Mouse (Mus musculus) forebrain, embryonic 16.5 days (tissue): ENCODE measurements around the gene Fgfr2. TPM values are rescaled to one million over a fixed set of nuclear protein-coding genes. Genes with fewer than 3 reads are reported as not detected.

ENCODE experiments used
- ATAC-seq: fragments of 200-750 bp; cut with Nextera tagmentation; 2 replicates; pipeline ENCODE4 v1.8.0; 2017; ENCODE audit warnings: mild to moderate bottlenecking, moderate library complexity
- H3K27ac ChIP-seq: fragments of 300-500 bp; sonication (generic); 2 replicates; pipeline ENCODE4 v1.5.1; 2014; ENCODE audit warnings: low read length, control low read depth
- H3K27me3 ChIP-seq: fragments of 300-500 bp; sonication (generic); replicated peaks from 2 replicates; pipeline ENCODE4 v1.6.1; 2014; ENCODE audit warnings: low read length; ENCODE audit not compliant: control insufficient read depth, insufficient read depth
- H3K36me3 ChIP-seq: fragments of 300-500 bp; sonication (generic); 2 replicates; pipeline ENCODE4 v1.6.1; 2014; ENCODE audit not compliant: control insufficient read depth, insufficient read depth
- H3K4me1 ChIP-seq: fragments of 300-500 bp; sonication (generic); replicated peaks from 2 replicates; pipeline ENCODE4 v1.6.1; 2014; ENCODE audit warnings: low read length; ENCODE audit not compliant: control insufficient read depth, insufficient read depth
- H3K4me2 ChIP-seq: fragments of 300-500 bp; sonication (generic); 2 replicates; pipeline ENCODE4 v1.6.1; 2014; ENCODE audit warnings: mild to moderate bottlenecking, low read length, control low read depth
- H3K4me3 ChIP-seq: fragments of 300-500 bp; sonication (generic); replicated peaks from 2 replicates; pipeline ENCODE4 v1.5.1; 2014; ENCODE audit warnings: mild to moderate bottlenecking, low read length, control low read depth
- H3K9ac ChIP-seq: fragments of 300-500 bp; sonication (generic); replicated peaks from 2 replicates; pipeline ENCODE4 v1.6.1; 2014; ENCODE audit warnings: low read depth, low read length, control low read depth
- H3K9me3 ChIP-seq: fragments of 300-500 bp; sonication (generic); 2 replicates; pipeline ENCODE4 v1.6.1; 2016; ENCODE audit warnings: low read length; ENCODE audit not compliant: control insufficient read depth
- WGBS: fragments of 180-500 bp; shearing (Covaris S2); extraction: QIAGEN DNeasy Blood & Tissue Kit; methylation state at CpG from one replicate; pipeline ENCODE4 v1.1.7; 2014; 5-methylcytosine and 5-hydroxymethylcytosine counted together
- polyA plus RNA-seq: library from polyadenylated mRNA; unstranded; fragments of >200 nt; fragmentation: Nextera tagmentation; extraction: Ambion mirVana; gene quantifications from 2 replicates; pipeline ENCODE4 v1.2.1, GENCODE M21; 2015

Gene Fgfr2
- polyA plus RNA-seq, 1 experiment from 2014 or later, result 39.2 TPM

- no peaks in the 10 kb centered on the region for H3K36me3 ChIP-seq
- no peak overlapping the region for H3K27ac ChIP-seq
- H3K4me2 ChIP-seq, result no peak overlapping the region
- no peaks in the 10 kb centered on the region for H3K27me3 ChIP-seq
- WGBS, result 54% methylated on average over 15 of the region's 15 CpGs
- H3K4me1 ChIP-seq, result peaks cover 11% of the 10 kb centered on the region
- H3K4me3 ChIP-seq, result no peak overlapping the region
- H3K9me3 ChIP-seq, result no peaks in the 10 kb centered on the region
- H3K9ac ChIP-seq, result no peak overlapping the region
- ATAC-seq, result no peak
Measured at GRCm38 (mm10) chr7:130325983-130326433, 2797.1 kb downstream of the Fgfr2 start.

DNA sequence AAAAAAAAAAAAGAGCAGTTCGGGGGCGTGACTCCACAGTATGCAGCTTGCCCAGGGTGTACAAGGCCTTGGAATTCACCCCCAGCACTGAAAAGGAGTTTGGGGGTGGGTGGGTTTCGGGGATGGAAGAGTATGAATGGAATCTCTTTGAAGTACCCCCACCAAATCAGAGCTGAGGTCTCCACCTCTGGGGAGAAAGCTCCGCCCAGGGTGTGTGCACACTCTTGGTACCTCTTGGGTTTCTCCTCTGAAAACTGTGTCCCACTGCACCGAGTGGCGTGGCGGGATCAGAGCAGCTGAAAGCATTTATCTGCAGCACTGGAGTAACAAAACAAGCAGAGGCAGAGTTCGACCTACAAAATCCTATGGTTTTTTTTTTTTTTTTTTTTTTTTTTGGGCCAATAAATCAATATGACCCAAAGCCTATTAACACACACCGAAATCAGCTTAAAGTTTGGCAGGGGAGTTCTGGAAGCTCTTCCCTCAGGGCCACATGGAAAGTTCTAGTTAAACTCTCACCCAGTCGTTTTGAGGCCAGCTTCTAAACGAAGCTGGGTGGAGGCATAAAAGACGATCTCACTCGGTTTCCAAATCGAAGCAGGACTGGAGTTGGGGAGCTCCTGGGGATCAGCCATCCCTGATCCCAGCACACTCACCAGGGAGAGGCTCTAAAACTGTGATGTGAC lies 2798.3 kb downstream of the Fgfr2 start:
- Histone ChIP-seq H3K27me3 (no peaks in the 10 kb centered on the region), H3K4me1 (peaks cover 16% of the 10 kb centered on the region), H3K9me3 (no peaks in the 10 kb centered on the region), H3K36me3 (no peaks in the 10 kb centered on the region), H3K4me3 (no peak overlapping the region), H3K27ac (no peak overlapping the region), H3K9ac (no peak overlapping the region), H3K4me2 (no peak overlapping the region)
- 68% methylated on average over 14 of the region's 14 CpGs for WGBS
- no peak for ATAC-seq

GRCm38 (mm10) chr7:130323766-130324165 lies 2799.4 kb downstream of the Fgfr2 start:
- no peak overlapping the region for H3K9ac ChIP-seq
- no peak overlapping the region for H3K27ac ChIP-seq
- H3K9me3 ChIP-seq, result no peaks in the 10 kb centered on the region
- 88% methylated on average over 4 of the region's 4 CpGs for WGBS
- H3K4me3 ChIP-seq, result no peak overlapping the region
- H3K36me3 ChIP-seq, result no peaks in the 10 kb centered on the region
- no peak overlapping the region for H3K4me2 ChIP-seq
- peaks cover 20% of the 10 kb centered on the region for H3K4me1 ChIP-seq
- no peak for ATAC-seq
- no peaks in the 10 kb centered on the region for H3K27me3 ChIP-seq

DNA sequence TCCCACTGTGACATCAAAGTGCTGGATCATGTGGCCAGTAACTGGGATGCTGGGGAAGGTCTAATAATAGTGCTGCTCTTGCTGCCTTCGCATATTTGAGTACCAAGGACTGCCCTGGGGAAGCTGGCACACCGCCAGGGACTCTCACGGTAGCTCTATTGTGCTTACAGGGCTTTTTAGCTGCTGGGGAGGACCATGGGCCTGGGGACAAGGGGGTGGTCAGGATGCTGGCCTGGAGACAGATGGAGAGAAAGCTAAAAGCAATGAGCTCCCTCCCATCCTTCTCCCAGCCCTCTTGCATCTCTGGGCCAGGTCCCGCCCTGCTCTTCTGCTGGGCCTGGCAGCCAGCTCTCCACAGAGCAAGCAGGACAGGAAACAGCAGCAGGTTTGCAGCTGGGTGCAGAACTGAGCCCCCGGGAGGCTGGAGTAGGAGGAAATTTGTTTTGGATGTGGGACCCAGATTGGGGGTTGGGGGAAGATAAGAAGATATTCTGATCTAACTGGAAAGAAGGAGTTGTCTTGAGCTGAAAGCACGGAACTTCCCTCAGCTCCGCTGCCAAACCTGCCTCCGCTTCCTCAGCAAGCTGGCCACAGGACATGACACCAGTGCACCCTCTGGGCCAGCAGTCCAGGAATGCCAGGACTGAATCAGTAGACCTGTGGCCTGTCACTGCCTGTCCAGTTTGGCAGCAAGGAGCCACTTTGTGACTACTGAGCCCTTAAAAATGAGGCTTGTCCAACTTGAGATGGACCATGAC lies 2803.2 kb downstream of the Fgfr2 start:
- no peaks in the 10 kb centered on the region for H3K27me3 ChIP-seq

DNA sequence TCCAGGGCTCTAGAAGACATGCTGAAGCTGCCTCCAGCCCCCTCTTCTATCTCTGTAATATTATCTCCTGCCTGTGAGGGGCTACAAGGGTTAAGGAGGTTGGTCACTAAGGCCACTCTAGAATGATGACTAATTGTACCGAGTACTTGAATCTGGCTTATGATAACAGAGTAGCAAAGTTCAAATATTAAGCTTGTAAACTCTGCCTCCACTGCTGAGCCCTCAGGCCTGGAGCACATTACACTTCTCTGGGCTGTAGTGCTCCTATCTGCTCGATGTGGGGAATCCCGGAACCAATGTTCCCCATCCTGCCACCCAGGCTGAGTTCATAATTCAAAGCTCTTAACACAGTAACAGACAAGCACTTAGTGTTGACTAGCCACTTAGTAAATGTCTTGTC lies 2806.9 kb downstream of the Fgfr2 start:
- no peaks in the 10 kb centered on the region for H3K27me3 ChIP-seq
- 91% methylated on average over 3 of the region's 3 CpGs for WGBS
- no peak overlapping the region for H3K9ac ChIP-seq
- no peaks in the 10 kb centered on the region for H3K9me3 ChIP-seq
- H3K27ac ChIP-seq, result no peak overlapping the region
- peaks cover 9% of the 10 kb centered on the region for H3K4me1 ChIP-seq
- H3K36me3 ChIP-seq, result no peaks in the 10 kb centered on the region
- no peak overlapping the region for H3K4me3 ChIP-seq
- no peak for ATAC-seq
- no peak overlapping the region for H3K4me2 ChIP-seq

More for the DNA sequence above, 2803.2 kb downstream of the Fgfr2 start:
- H3K4me3 ChIP-seq, result no peak overlapping the region
- ATAC-seq, result peak; percentile 77
- H3K4me2 ChIP-seq, result no peak overlapping the region
- H3K36me3 ChIP-seq, result no peaks in the 10 kb centered on the region
- H3K9me3 ChIP-seq, result no peaks in the 10 kb centered on the region
- H3K9ac ChIP-seq, result 0 out of 2 replicates have a peak overlapping the region, but pooled peaks have one; percentile 12
- 30% methylated on average over 8 of the region's 8 CpGs for WGBS
- H3K4me1 ChIP-seq, result peaks cover 9% of the 10 kb centered on the region
- peak overlapping the region; percentile 33 for H3K27ac ChIP-seq

DNA sequence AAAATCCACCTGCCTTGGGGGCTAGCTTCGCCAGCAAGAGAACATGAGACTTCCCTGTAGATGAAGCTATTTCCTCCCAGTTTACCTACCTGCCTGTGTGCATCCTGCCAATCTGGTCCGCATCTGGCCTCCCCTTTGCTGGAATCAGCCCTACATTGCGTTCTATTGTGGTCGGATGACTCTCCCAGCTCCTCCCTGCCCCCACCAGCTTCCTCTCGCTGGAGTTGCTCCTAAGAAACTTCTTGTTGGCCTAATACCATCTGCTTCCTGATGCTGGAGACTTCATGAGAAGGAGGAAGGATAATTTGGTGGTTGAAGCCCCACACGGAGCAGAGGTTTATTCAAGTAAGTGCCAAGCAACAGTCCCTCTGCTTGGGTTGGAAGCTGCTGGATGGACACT lies 2807.9 kb downstream of the Fgfr2 start:
- H3K4me3 ChIP-seq, result no peak overlapping the region
- H3K4me1 ChIP-seq, result peaks cover 7% of the 10 kb centered on the region
- 80% methylated on average over 6 of the region's 6 CpGs for WGBS
- no peak overlapping the region for H3K27ac ChIP-seq
- H3K27me3 ChIP-seq, result no peaks in the 10 kb centered on the region
- no peaks in the 10 kb centered on the region for H3K36me3 ChIP-seq
- H3K9ac ChIP-seq, result no peak overlapping the region
- H3K9me3 ChIP-seq, result no peaks in the 10 kb centered on the region
- no peak overlapping the region for H3K4me2 ChIP-seq
- no peak for ATAC-seq

- Histone ChIP-seq H3K9me3 (no peaks in the 10 kb centered on the region), H3K4me2 (no peak overlapping the region), H3K9ac (no peak overlapping the region), H3K27me3 (no peaks in the 10 kb centered on the region), H3K36me3 (no peaks in the 10 kb centered on the region), H3K4me1 (peaks cover 2% of the 10 kb centered on the region), H3K27ac (no peak overlapping the region), H3K4me3 (no peak overlapping the region)
- ATAC-seq, result no peak
- 95% methylated on average over 6 of the region's 6 CpGs for WGBS
Measured at GRCm38 (mm10) chr7:130314658-130315057, 2808.5 kb downstream of the Fgfr2 start.

GRCm38 (mm10) chr7:130311362-130311761 lies 2811.8 kb downstream of the Fgfr2 start:
- no peaks in the 10 kb centered on the region for H3K36me3 ChIP-seq
- no peak overlapping the region for H3K4me2 ChIP-seq
- 79% methylated on average over 4 of the region's 4 CpGs for WGBS
- H3K9ac ChIP-seq, result no peak overlapping the region
- H3K27me3 ChIP-seq, result no peaks in the 10 kb centered on the region
- H3K4me3 ChIP-seq, result no peak overlapping the region
- ATAC-seq, result no peak
- no peak overlapping the region for H3K27ac ChIP-seq
- no peaks in the 10 kb centered on the region for H3K4me1 ChIP-seq
- no peaks in the 10 kb centered on the region for H3K9me3 ChIP-seq

DNA sequence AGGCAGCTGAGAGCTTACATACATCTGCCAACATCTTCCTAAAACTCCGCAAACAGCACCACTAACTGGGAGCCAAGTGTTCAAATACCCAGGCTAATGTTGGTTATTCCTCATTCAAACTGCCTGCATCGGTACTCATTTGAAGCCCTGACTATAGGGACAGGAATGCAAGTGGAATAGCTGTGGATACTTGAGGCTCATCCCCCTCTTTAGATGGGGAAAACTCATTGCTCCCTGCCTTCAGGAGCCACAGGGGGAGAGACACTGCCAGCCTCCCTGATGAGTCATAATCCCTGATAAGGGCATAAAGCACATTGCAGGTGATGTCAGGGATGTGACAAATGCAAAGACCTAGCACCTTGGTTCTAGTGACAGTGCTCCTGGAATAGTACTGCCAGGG lies 2814.0 kb downstream of the Fgfr2 start:
- no peaks in the 10 kb centered on the region for H3K4me1 ChIP-seq
- 96% methylated on average over 2 of the region's 2 CpGs for WGBS
- no peaks in the 10 kb centered on the region for H3K36me3 ChIP-seq
- H3K4me3 ChIP-seq, result no peak overlapping the region
- no peak overlapping the region for H3K9ac ChIP-seq
- H3K27ac ChIP-seq, result no peak overlapping the region
- no peak overlapping the region for H3K4me2 ChIP-seq
- ATAC-seq, result no peak
- no peaks in the 10 kb centered on the region for H3K9me3 ChIP-seq
- H3K27me3 ChIP-seq, result no peaks in the 10 kb centered on the region
